Mouse (Mus musculus) skeletal muscle tissue, adult 2 months (tissue): ENCODE results near the gene Gm27179.
"Not testable (repeated sequence)": the region's sequence is repeated elsewhere in the genome, so short reads cannot be mapped to it uniquely, and the experiment has no call there.

ENCODE experiments used
- DNase-seq: peaks from one replicate; pipeline ENCODE4 v3.0.0-alpha.2; 2012; ENCODE audit warnings: low read depth, low spot score

The Gm27179 gene

GRCm38 (mm10) chr14:69473941-69474646 lies 38.3 kb downstream of the Gm27179 start:
- not testable (repeated sequence) for DNase-seq

DNA sequence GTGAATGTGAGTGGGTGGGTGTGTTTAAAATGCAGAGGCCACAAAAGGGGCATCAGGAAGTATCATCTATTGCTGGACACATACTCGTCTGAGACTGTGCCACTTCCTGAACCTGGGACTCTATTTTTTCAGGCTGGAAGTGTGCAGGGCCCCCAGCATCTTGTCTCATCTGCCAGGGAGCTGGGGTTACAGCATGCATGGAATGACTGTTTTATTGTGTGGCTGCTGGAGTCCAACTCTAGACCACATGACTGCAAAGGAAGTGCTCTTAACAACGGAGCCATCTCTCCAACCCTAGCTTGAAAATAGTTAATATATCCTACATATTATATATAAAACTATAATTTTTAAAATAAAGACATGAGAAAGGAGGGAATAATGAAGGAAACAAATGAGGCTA lies 39.0 kb downstream of the Gm27179 start:
- DNase-seq = not testable (repeated sequence)

GRCm38 (mm10) chr14:69470122-69470708 lies 42.1 kb downstream of the Gm27179 start:
- not testable (repeated sequence) for DNase-seq

GRCm38 (mm10) chr14:69467612-69468366 lies 44.6 kb downstream of the Gm27179 start:
- DNase-seq = not testable (repeated sequence)

DNA sequence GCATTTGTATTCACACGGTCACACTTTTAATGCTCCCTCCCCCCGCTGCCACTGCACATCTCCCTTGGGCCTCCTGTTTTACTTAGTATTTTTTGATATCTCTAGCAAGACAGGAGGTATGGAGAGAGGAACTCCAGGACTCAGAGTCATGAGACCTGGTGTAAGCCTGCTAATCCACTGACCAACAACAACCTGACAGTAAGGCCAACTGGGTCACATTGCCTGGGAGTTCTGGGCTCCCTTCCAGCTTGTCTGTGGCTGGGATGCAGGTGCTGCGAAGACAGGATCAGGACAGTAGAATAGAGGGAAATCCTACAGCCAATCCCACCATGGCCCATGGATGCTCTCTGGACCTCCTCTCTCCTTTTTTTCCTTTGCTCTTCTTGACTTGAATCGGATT lies 47.9 kb downstream of the Gm27179 start:
- not testable (repeated sequence) for DNase-seq
